Mouse (Mus musculus) embryo, embryonic 11.5 days (tissue): ENCODE data around the gene Aagab.

Experiments used
- DNase-seq: peaks from one replicate; pipeline ENCODE4 v3.0.0-alpha.2; 2012; ENCODE audit warnings: low read depth, low spot score

Gene Aagab

GRCm38 (mm10) chr9:63606594-63606993 is 4.1 kb downstream of the Aagab start:
- DNase-seq = no peak

- no peak for DNase-seq
These were observed 5.5 kb downstream of the Aagab start for GRCm38 (mm10) chr9:63608006-63608405.

- DNase-seq = no peak
These were observed 6.8 kb downstream of the Aagab start for GRCm38 (mm10) chr9:63609246-63609645.

- no peak for DNase-seq
These were observed 7.3 kb downstream of the Aagab start for GRCm38 (mm10) chr9:63609776-63610175.

GRCm38 (mm10) chr9:63610231-63610630 is 7.8 kb downstream of the Aagab start:
- DNase-seq = no peak

- DNase-seq = no peak
These were observed 8.4 kb downstream of the Aagab start for GRCm38 (mm10) chr9:63610841-63611366.

- DNase-seq = no peak
These were observed 9.5 kb downstream of the Aagab start for GRCm38 (mm10) chr9:63611967-63612366.

- DNase-seq = no peak
These were observed 10.4 kb downstream of the Aagab start for GRCm38 (mm10) chr9:63612565-63613515.

GRCm38 (mm10) chr9:63613569-63613968 is 11.1 kb downstream of the Aagab start:
- DNase-seq = no peak

GRCm38 (mm10) chr9:63614018-63614985 is 11.8 kb downstream of the Aagab start:
- DNase-seq = no peak

GRCm38 (mm10) chr9:63617967-63618366 is 15.5 kb downstream of the Aagab start:
- DNase-seq = no peak

- DNase-seq = no peak
These were observed 21.6 kb downstream of the Aagab start for GRCm38 (mm10) chr9:63623895-63624569.

- no peak for DNase-seq
These were observed 22.8 kb downstream of the Aagab start for GRCm38 (mm10) chr9:63625090-63625756.

- no peak for DNase-seq
These were observed 29.6 kb downstream of the Aagab start for GRCm38 (mm10) chr9:63632045-63632444.

GRCm38 (mm10) chr9:63632924-63633323 is 30.5 kb downstream of the Aagab start:
- no peak for DNase-seq

GRCm38 (mm10) chr9:63633334-63633733 is 30.9 kb downstream of the Aagab start:
- DNase-seq = no peak

- DNase-seq = no peak
These were observed 33.7 kb downstream of the Aagab start for GRCm38 (mm10) chr9:63636113-63636512.

- DNase-seq = no peak
These were observed 39.7 kb downstream of the Aagab start for GRCm38 (mm10) chr9:63641983-63642646.

GRCm38 (mm10) chr9:63644011-63644410 is 41.6 kb downstream of the Aagab start:
- DNase-seq = no peak

GRCm38 (mm10) chr9:63645084-63645483 is 42.6 kb downstream of the Aagab start:
- DNase-seq = no peak
